Mouse (Mus musculus): ENCODE data around the gene Pole.
A peak's percentile ranks its signal among the peaks of the same experiment; 100 is the strongest.

Gene Pole

GRCm38 (mm10) chr5:110285770-110286445, at the start of gene Pole, which contains the start of gene Pxmp2:
TSS of gene Pole (plus strand) at chr5:110286306.
TSS of gene Pxmp2 (minus strand) at chr5:110286186.
- peak; percentile 88 to 90 for DNase-seq

- no peak for DNase-seq
Observed at GRCm38 (mm10) chr5:110244091-110244490, 42.0 kb upstream of the Pole start.

GRCm38 (mm10) chr5:110266941-110267340, 19.2 kb upstream of the Pole start:
- DNase-seq, result no peak

GRCm38 (mm10) chr5:110269141-110270101, 16.7 kb upstream of the Pole start, which contains the start of gene Pgam5:
TSS of gene Pgam5 (minus strand) at chr5:110269913.
- peak; percentile 79 to 87 for DNase-seq

DNA sequence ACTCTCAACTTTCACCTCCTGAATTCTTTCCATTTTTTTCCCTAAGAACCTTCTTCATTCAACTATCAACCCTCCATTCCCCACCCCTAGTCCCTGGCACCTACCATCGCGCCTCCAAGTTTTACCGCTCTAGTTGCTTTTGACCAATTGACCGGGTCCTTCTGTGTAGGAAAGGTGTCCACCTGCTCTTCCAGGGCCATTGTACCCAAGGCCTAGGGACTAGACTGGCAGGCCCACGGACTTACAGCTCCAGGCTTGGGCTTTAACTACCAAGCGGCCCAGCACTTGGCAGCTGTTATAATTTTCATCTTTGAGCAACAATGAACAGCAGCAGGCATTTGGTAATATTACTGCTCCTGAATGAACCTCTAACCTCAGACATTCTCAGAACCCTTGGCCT, 15.9 kb upstream of the Pole start:
- DNase-seq, result no peak

DNA sequence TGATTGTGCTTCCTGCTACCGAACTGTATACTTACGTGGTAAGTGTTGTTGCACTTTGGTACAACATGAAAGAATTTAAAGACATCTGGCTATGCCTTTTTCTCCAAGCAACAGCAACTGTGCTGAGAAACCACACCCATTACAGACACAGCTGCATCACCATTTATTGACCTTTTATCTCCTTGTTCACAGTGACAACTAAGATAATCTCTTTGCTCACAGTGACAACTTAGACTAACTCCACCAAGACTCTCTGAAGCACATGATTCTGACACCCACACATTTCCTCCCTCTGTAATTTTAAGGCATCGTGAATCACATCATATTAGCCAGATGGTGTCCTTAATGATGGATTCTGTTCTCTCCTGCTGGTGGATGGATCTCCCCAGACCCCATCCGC, 12.0 kb upstream of the Pole start:
- no peak for DNase-seq

GRCm38 (mm10) chr5:110274846-110275245, 11.3 kb upstream of the Pole start:
- DNase-seq, result no peak

- no peak for DNase-seq
Observed at GRCm38 (mm10) chr5:110276391-110276790, 9.7 kb upstream of the Pole start.

DNA sequence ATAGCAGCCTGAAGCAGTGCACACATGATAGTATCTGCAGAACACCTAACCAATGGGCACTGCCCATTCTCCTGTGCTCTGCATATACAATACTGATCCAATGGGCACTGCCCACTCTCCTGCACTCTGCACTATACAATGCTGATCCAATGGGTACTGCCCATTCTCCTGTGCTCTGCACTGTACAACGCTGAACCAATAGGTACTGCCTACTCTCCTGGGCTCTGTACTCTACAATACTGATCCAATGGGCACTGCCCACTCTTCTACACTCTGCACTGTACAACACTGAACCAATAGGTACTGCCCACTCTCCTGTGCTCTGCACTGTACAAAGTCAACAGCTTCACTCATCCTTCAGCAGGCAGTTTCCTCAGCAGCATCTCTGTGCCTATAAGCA, 9.2 kb upstream of the Pole start:
- no peak for DNase-seq

- DNase-seq, result no peak
Observed at GRCm38 (mm10) chr5:110281984-110282383, 4.1 kb upstream of the Pole start.

DNA sequence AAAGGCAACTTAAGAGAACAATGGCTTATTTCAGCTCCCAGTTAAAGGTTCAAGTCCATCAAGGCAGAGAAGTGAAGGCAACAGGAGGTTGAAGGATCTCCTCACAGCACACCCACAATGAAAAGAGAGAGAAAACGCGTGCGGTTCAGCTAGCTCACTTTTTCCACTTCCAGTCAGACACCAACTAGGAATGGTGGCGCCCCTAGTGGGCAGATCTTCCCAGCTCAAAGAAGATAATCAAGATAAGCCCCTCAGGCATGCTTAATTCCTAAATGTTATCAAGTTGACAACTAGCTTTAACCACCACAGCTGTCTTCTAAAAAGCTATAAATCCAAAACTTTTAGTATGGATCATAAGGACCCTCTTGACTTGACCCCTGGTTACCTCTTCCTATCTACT, 1.6 kb upstream of the Pole start:
- DNase-seq, result peak; percentile 19 to 74

DNA sequence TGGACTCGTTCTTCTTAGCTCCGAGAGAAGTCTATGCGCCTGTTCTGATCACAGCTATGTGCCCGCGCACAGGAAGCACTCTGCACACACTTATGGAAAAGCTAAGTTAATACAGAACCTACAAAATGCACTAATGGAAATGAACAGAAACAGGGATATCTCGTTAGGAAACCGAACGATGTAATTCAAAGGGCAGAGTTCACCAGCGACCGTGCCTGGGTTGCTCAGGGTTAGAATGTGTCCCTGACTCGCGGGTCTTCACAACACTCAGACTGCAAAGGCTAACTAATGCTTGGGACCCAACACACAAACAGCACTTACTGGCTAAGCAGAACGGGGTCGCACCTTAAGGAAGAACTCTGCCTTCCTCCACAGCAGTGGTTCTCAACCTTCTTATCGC, 950 bp upstream of the Pole start:
- peak; percentile 15 to 17 for DNase-seq

- DNase-seq, result no peak
Observed at GRCm38 (mm10) chr5:110286446-110287083, 459 bp downstream of the Pole start.

DNA sequence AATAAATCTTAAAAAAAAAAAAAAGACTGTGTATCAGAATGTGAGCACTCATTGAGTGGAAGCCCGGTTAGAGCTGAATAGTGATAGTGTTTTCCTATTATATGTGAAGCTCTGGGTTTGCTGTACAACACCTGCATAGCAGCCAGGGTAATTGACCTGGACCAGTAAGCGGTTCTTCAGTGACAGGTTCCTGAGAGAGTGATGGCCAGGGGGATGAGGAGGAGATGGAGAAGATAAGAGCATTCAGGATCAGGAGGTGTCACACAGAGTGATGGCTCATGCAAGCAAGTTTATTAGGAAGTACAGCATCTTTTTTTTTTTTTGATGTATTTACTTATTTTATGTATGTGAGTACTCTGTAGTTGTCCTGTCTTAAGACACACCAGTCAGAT, 974 bp downstream of the Pole start:
- no peak for DNase-seq

- no peak for DNase-seq
Observed at GRCm38 (mm10) chr5:110291649-110292048, 5.5 kb downstream of the Pole start.

DNA sequence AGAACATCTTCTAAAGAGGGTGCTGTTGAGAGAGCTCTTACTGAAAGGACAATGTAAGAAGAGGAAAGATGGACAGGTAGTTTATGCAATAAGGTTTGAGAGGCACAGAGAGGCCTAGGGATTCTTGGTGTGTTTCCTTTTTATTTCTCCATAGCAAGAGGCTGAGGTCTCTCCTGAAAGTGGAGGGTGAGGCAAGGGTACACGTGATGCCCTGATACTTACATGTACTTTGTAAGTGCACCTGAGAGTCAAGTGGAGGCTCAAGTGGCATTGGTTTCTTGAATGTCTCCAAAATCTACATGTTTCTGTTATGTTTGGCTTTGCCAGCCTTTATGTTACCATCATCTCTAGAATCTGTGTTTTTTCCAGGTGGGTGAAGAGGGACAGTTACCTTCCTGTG, 10.5 kb downstream of the Pole start:
- no peak for DNase-seq

GRCm38 (mm10) chr5:110300591-110300990, 14.5 kb downstream of the Pole start:
- DNase-seq, result no peak

- no peak for DNase-seq
Observed at GRCm38 (mm10) chr5:110308861-110309260, 22.8 kb downstream of the Pole start.

DNA sequence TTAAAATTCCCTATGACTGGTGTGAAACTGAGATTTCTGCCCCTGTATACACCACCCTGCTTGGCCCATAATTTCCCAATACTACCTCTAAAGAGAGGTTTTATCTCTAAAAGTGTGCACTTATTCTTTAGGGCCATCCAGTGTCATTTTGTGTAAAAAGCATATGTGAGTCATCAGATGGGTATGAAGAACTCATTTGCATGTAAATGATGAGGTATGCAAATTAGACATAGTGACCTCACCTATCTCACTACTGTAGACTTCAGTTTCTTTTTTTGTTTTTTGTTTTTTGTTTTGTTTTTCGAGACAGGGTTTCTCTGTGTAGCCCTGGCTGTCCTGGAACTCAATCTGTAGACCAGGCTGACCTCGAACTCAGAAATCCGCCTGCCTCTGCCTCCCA, 27.0 kb downstream of the Pole start:
- no peak for DNase-seq

GRCm38 (mm10) chr5:110330508-110330907, 44.4 kb downstream of the Pole start:
- DNase-seq, result peak; percentile 16 to 38

DNA sequence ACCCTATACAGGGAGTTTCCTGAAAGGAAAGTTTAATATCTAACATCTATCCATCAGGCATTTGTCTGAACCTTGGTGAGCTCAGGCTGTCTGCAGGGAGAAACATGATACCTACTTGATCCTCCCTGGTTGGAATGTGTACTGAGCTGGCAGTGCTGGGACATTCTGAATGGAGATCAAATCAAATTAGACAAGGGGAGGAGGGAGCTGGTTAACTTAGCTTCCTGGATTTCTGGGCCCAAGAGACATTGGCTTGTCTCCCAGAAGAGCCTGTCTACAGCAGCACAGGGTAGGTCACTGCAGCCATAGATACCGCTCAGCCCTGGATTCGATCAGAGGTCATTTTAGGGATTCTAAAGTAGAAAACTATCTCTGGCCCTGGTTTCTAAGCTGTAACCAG, 52.7 kb downstream of the Pole start:
- no peak for DNase-seq

GRCm38 (mm10) chr5:110342648-110343284, 56.7 kb downstream of the Pole start, which contains the start of gene P2rx2:
TSS of gene P2rx2 (minus strand) at chr5:110343212.
- peak; percentile 42 to 55 for DNase-seq

DNA sequence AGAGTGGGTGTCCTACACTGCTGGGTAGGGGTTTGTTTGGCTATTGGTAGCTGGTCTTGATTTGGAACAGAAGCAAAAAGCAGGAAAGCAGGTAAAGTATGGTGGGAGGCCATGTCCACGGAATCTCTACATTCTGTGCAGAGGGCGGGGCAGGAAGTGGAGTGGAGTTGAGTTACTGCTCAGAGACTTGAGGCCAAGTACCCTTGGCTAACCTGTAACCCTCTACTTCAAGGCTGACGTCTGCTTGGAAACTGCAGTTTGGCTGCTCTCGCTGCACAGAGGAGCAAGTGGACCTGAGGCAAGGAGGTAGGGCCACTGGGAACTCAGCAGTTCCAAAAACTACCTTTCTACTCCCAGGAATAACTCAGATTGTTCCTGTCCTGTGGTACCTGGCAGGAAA, 58.4 kb downstream of the Pole start, which contains the start of gene Lrcol1:
Lrcol1 (plus strand) TSS at position 207 of the 400 bp plus-strand sequence.
- no peak for DNase-seq

All from kidney, adult 8-10 months (tissue).